Mouse (Mus musculus) bone marrow macrophage, adult 2 months (primary cell): ENCODE data around the gene Arid4a. TPM values are rescaled to one million over a fixed set of nuclear protein-coding genes. Genes with fewer than 3 reads are reported as not detected.

Experiments used
- H3K27ac ChIP-seq: 2 replicates; pipeline ENCODE4 v1.5.1; 2012; ENCODE audit warnings: low read depth, low read length; ENCODE audit not compliant: insufficient read depth
- H3K4me1 ChIP-seq: 2 replicates; pipeline ENCODE4 v1.6.1; 2012; ENCODE audit warnings: low read length; ENCODE audit not compliant: control insufficient read depth, insufficient read depth
- H3K4me3 ChIP-seq: 2 replicates; pipeline ENCODE4 v1.5.1; 2012; ENCODE audit warnings: mild to moderate bottlenecking, low read length, moderate library complexity; ENCODE audit not compliant: insufficient read depth
- CTCF ChIP-seq: IDR thresholded peaks from 2 replicates; pipeline ENCODE4 v1.5.1; 2012; ENCODE audit warnings: low read depth, mild to moderate bottlenecking, low read length, moderate library complexity
- POLR2A ChIP-seq: IDR thresholded peaks from 2 replicates; pipeline ENCODE4 v1.6.1; 2012; ENCODE audit warnings: mild to moderate bottlenecking, low read depth, low read length, borderline replicate concordance
- polyA plus RNA-seq: library from polyadenylated mRNA; stranded (reverse); fragments of >200 nt; gene quantifications from 2 replicates; pipeline ENCODE4 v1.2.4, GENCODE M21; 2012; ENCODE audit not compliant: missing spikeins, insufficient read depth, insufficient read length

Gene Arid4a
- 68.0 and 78.1 TPM in 2 replicates for polyA plus RNA-seq

- 0 out of 2 replicates have a peak, but pooled peaks have one; percentile 66 for TF ChIP-seq POLR2A
- no peak for TF ChIP-seq CTCF
- peak within 1 kb of the TSS; percentile 90 for H3K4me3 ChIP-seq
- peaks cover 12% of the 10 kb centered on the region for H3K4me1 ChIP-seq
- peak within 1 kb of the TSS; percentile 96 for H3K27ac ChIP-seq
Measured at GRCm38 (mm10) chr12:71015363-71016210, at the start of gene Arid4a. Gene Arid4a (plus strand): TSS chr12:71015990.

- no peak for TF ChIP-seq POLR2A
- no peak for TF ChIP-seq CTCF
- peaks cover 5% of the 10 kb centered on the region; the same call in 1 of the 2 replicates for H3K4me1 ChIP-seq
- peak overlapping the region; percentile 90 for H3K27ac ChIP-seq
- H3K4me3 ChIP-seq: peak overlapping the region; percentile 80
Measured at GRCm38 (mm10) chr12:70967581-70967980, 48.2 kb upstream of the Arid4a start.

DNA sequence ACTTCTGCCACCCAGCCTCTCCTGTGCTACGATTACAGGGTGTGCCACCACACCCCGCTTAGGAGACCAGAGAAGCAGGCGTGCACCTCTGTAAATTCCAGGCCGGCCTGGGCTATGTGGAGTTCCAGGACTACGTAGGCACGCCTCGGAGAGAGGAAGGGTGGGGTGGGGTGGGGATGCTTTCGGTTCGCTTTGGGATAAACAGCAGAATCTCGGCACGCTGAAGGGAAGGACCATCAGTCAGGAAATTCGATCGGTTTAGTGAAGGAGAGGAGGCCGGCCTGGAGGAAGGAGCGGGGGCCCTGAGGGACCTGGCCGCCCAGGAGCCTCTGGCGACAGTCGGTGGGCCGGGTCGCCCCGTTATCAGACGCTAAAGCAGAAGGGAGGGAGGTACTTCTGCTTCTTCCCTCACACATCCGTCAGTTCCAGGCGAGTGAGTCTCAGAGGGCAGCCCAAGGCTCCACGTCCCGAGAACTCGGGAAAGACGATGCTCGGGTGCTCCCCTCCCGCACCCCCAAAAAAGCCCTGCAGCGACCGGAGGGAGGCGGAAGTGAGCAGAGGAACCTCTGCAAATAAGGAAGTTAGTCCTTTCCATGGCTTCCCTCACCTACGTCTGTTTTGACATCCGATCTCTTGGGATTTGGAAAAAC, 47.5 kb upstream of the Arid4a start:
- peak; percentile 27; the same call in 1 of the 2 replicates for TF ChIP-seq CTCF
- no peak for TF ChIP-seq POLR2A

GRCm38 (mm10) chr12:70968791-70969307, 46.9 kb upstream of the Arid4a start:
- H3K27ac ChIP-seq: peak overlapping the region; percentile 90
- no peak for TF ChIP-seq CTCF
- TF ChIP-seq POLR2A: no peak
- peaks cover 7% of the 10 kb centered on the region; the same call in 1 of the 2 replicates for H3K4me1 ChIP-seq
- peak overlapping the region; percentile 80 for H3K4me3 ChIP-seq

More for the DNA sequence above, 47.5 kb upstream of the Arid4a start:
- peak overlapping the region; percentile 80 for H3K4me3 ChIP-seq
- H3K27ac ChIP-seq: peak overlapping the region; percentile 90
- peaks cover 5% of the 10 kb centered on the region; the same call in 1 of the 2 replicates for H3K4me1 ChIP-seq

DNA sequence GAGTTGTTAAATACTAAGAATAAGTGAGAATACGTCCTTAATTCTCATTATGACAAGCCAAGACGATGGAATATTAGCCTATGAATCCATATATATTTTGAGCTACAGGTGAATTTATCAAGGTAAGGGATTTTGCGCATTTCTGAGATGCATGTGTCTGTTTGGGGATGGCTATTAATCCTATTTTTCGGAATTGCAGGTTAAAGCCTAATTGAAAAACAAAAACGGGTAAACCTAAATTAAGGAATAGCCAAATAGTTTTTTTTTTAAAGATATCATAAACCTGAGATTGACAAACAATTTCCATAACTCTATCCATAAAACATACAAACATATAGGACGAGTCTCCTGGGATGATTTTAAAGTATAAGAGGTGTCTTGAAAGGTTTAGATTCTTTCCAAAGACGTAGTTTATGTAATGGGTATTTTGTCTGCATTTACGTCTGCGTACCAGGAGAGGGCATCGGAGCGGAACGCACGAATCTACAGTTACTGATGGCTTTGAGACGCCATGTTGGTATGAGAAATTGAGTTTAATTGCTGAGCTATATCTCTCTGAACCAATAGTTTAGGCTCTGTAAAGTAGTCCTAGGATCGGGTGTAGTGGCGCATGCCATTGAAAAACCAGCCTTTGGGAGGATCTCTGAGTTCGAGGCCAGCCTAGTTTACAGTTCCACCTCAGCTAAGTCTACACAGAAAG, 46.2 kb upstream of the Arid4a start:
- Histone ChIP-seq H3K4me3 (no peak overlapping the region), H3K4me1 (peaks cover 7% of the 10 kb centered on the region; the same call in 1 of the 2 replicates), H3K27ac (peak overlapping the region; percentile 67)
- TF ChIP-seq POLR2A (no peak), CTCF (peak; percentile 24; the same call in 1 of the 2 replicates)

- TF ChIP-seq CTCF (no peak), POLR2A (no peak)
- Histone ChIP-seq H3K4me3 (peak overlapping the region; percentile 55), H3K27ac (peak overlapping the region; percentile 60; the same call in 1 of the 2 replicates), H3K4me1 (peaks cover 11% of the 10 kb centered on the region)
Measured at GRCm38 (mm10) chr12:70973831-70974230, 42.0 kb upstream of the Arid4a start.

DNA sequence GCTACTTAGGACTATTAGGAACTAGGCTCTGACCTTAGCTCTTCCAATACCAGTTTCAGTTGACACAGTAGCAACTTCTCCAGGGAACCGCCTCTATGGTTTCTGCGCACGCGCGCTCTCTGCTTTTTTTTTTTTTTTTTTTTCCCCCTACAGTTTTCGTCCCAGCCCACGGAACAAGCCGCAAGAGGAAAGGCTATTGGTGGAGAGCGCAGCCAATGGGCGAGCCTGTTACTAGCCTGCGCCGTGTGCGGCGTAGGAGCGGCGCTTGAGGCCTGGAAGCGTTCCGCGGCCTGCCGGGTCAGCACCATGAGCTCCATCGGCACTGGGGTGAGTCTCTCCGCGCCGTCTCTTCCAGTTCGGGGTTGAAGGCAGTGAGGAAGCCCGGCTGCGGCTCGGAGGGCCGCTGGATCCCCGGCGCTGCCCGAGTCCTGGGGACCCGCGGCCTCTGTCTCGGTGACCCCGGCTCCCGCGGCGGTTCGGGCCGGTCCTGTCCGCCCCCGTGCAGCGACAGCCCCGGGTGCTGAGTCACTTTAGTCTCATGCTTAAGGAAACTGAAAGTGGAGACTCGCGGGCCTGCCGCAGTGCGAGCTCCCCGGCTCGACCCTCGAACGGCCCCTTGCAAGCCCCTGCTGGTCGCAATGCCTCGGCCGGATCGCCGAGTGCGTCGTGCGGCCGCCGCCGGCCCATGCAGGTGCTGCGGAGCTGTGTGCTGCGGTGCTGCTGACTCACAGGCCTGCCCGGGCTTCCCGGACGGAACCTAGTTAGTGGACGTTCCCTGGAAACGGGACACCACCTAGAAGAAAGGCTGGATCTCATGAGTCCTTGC, 41.1 kb upstream of the Arid4a start, which contains the start of gene Psma3:
Gene Psma3 (plus strand): TSS at position 181 of the 826 bp plus-strand sequence.
- Histone ChIP-seq H3K4me1 (peaks cover 11% of the 10 kb centered on the region), H3K4me3 (peak within 1 kb of the TSS; percentile 72), H3K27ac (peak within 1 kb of the TSS; percentile 87)
- TF ChIP-seq CTCF (no peak), POLR2A (no peak)

DNA sequence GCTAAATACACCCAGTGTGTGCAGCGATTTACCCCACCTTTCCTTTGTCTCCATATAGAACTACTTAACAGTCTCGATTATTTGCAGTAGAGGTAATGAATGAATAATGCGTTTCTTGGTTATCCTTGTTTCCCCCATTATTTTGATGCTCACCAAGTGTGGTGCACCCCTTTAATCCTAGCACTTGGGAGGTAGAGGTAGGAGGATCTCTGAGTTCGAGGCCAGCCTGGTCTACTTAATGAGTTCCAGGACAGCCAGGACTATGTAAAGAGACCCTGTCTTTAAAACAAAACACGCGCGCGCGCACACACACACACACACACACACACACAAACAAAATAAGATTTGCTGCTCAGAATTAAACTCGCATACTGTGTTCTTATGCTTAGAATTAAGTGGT, 40.4 kb upstream of the Arid4a start:
- Histone ChIP-seq H3K4me1 (peaks cover 11% of the 10 kb centered on the region), H3K4me3 (peak overlapping the region; percentile 72), H3K27ac (peak overlapping the region; percentile 87)
- no peak for TF ChIP-seq CTCF

DNA sequence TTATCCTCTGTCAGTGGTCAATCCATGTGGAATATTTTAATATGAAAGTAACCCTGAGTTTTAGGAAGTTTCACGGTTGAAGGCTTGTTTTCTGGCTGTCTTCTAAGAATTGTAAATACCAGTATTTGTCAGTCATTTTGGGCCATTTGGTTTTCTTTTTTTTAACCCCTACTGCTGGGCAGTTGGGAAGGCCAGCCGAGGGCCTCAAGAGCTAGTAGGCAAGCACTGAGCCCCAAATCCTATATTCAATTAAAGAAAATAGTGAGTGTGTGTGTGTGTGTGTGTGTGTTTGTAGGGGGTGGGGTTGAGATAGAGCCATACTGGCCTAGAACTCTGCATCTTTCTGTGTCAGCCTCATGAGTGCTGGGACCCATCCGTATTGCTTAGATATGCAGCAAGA, 39.9 kb upstream of the Arid4a start:
- TF ChIP-seq CTCF: no peak
- no peak for TF ChIP-seq POLR2A
- no peak overlapping the region for H3K27ac ChIP-seq
- H3K4me3 ChIP-seq: peak overlapping the region; percentile 72
- peaks cover 11% of the 10 kb centered on the region for H3K4me1 ChIP-seq
